Mouse (Mus musculus) left cerebral cortex, adult 11 months (tissue): ENCODE results near the gene Prss21.
"Not testable (repeated sequence)": the region's sequence is repeated elsewhere in the genome, so short reads cannot be mapped to it uniquely, and the experiment has no call there.

ENCODE experiments used
- DNase-seq: peaks from one replicate; pipeline ENCODE4 v3.0.0; 2022; ENCODE audit warnings: low spot score

Gene Prss21

DNA sequence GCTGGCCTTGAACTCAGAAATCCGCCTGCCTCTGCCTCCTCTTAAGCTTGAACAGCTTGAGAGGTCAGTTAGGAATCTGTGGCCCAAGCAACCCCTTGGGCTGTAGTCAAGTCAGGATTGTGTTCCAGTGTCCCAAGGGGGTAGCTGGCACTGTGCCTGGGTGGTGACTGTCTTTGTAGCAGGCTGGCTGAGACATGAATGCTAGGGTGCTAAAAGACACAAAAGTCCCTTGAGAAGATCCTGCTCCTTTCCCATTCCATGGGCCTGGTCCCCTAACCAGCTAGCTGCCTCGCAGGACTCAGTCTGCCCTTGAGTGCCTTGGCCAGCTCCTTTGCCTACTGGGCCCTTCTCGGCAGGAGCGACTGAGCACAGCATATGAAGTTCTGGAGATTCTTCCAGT, 4.9 kb upstream of the Prss21 start:
- no peak for DNase-seq

DNA sequence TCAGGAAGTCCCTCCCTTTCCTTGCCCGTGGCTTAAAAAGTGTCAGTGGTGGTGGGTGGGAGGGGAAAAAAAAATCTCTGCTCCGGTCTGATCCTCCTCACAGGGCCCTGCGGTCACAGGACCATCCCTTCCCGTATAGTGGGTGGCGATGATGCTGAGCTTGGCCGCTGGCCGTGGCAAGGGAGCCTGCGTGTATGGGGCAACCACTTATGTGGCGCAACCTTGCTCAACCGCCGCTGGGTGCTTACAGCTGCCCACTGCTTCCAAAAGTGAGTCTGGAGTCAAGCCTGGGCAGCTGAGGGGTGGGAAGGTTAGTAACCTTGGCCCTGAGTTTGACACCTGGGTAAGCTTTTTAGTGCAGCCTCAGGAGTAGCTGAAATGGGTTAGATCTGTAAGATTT, 657 bp downstream of the Prss21 start:
- no peak for DNase-seq

DNA sequence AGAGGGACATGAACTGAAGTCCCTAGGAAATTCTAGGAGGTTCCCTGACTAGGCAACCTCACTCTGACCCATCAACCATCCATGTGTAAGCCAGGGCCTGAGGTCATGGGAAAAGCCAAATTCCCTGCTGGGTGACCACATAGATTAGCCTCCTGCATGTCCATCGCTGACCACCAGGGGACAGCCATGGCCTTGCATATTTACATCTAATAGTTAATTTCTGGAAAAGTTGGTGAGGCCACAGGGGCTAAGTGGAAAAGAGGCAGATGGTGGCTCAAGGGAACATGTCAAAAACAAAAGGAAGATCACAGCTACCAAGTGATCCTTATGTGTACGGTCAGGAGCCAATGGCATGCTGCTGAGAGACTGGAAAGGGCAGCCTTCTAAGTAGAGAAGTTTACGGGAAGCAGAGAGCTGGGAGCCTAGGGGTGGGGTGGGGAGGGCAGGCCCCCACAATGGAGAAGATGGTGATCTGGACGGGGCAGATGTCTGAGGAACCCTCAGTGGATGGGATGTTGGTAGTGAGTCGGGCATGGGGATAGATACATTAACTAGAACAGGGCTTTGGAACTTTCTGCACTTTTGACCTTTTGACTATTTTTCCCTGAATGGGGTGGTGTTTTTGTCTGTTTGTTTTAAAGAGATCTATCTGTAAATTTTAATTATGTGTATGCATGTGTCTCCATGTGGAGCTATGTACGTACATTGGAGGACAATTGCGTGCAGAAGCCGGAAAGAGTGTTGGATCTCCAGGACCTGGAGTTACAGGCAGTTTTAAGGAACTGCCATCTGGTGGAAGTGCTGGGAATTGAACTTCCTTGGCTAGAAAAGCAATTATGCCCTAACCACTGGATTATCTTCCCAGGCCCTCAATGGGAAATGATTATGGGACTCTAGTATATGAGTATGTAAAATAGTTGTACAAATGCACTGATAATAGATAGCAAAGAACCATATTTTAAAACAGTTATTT, 6.3 kb downstream of the Prss21 start:
- no peak for DNase-seq

DNA sequence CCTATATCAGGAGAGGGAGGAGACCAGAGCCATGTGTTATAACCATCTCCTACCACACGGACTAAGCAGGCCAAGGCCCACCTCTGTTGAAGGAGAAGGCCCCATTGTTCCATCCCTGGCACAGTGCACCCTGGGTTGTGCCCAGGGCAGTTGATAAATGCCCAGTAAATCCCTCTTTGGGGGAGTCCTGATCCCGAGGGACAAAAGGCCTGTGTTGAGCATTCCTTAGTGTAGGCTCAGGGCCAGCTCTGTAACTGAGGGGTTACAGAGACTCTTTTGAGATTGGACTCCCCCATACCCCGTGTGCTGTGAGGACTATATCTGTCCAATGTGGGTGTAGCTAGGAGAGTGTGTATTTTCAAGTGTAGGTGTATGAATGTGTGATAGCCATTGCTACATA, 8.9 kb downstream of the Prss21 start:
- no peak for DNase-seq

DNA sequence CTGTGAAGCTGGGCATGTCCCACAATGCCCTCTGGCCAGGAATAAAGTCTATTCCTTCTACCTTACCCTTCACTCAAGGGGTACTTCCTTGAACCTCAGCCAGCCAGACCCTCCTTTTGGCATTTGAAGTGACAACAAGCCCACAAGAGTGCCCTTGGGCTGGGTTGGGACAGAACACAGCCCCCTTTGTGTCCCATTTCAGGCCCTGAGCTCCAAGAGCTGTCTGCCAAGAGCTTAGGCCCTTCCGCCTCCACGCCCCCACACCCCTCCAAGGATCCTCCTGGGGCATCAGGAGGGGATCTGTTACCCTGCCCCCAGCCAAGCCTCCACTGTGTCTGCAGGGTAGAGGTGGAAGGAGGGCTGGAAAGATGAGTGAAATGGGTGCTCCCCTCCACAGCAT, 9.3 kb downstream of the Prss21 start:
- no peak for DNase-seq

DNA sequence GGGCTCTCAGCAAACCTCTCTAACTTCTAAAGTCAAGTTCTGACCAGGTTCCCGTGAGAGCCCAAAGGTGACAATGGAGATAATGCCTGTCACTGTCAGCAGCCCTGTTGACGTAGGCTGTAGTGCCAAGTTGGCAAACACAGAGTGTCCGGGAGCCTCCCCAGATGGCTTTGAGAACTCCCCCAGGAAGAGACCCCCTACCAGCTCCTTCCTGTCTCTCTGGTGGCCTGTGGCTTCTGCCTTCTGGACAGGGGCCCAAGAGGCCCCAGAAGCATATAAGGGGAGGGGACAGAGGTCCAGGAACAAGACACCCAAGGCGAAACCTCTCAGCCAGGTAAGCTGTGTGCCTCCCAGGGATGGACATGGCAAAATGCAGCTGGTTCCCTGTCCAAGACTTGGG, 12.7 kb downstream of the Prss21 start, which contains the start of the genes Dcpp1 and Dcpp2:
Dcpp1 (plus strand) TSS at position 301 of the 400 bp plus-strand sequence.
Dcpp2 (plus strand) TSS at position 305 of the 400 bp plus-strand sequence.
- DNase-seq: not testable (repeated sequence)

DNA sequence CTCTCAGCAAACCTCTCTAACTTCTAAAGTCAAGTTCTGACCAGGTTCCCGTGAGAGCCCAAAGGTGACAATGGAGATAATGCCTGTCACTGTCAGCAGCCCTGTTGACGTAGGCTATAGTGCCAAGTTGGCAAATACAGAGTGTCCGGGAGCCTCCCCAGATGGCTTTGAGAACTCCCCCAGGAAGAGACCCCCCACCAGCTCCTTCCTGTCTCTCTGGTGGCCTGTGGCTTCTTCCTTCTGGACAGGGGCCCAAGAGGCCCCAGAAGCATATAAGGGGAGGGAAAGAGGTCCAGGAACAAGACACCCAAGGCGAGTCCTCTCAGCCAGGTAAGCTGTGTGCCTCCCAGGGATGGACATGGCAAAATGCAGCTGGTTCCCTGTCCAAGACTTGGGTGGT, 49.3 kb downstream of the Prss21 start, which contains the start of gene Dcpp3:
Dcpp3 (plus strand) TSS at position 301 of the 400 bp plus-strand sequence.
- not testable (repeated sequence) for DNase-seq
